Mouse (Mus musculus): ENCODE data around the gene Chpt1.

DNA sequence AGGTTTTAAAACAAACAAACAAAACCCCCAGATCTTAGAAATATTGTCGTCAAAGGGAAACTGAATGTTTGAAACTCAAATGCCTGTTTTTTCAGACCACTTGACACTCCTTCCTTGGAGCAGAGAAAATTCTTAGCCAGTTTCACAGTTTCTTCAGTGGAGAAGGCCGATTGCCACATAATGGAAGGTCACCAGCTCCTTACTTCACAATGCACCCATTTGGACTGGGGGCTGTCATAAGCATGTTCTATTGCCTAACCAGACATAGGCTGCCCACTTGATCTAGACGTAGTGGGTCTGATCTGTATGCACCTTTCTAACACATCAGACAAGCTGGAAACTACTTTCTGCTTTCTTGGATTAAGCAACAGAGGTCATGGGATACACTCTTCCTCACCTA is 608 bp upstream of the Chpt1 start:
- TF ChIP-seq POLR2A (IDR thresholded peaks at IDR 0.05; ENCODE audit: low read depth, low read length): no peak
- no peak for TF ChIP-seq CTCF (IDR thresholded peaks at IDR 0.05; ENCODE audit: extremely low read depth, insufficient read length, insufficient replicate concordance, low read depth, low read length)

Data from small intestine, adult 2 months (tissue).